Mouse (Mus musculus): Measurements from ENCODE around the gene Capn12. TPM values are rescaled to one million over a fixed set of nuclear protein-coding genes. Genes with fewer than 3 reads are reported as not detected.
A peak's percentile ranks its signal among the peaks of the same experiment; 100 is the strongest.

The Capn12 gene
- polyA plus RNA-seq (2015; fragmentation: Nextera tagmentation; extraction: Ambion mirVana) = 0.97 and 1.3 TPM in 2 replicates

GRCm38 (mm10) chr7:28881199-28881598 lies at the start of gene Capn12:
TSS of gene Capn12 (plus strand) at chr7:28881422.
- Histone ChIP-seq H3K4me1 (0 out of 2 replicates have a peak, but pooled peaks cover 3% of the 10 kb centered on the region), H3K9me3 (no peaks in the 10 kb centered on the region), H3K27ac (no peak within 1 kb of the TSS), H3K27me3 (no peaks in the 10 kb centered on the region; the same call in 1 of the 2 replicates), H3K4me2 (no peak within 1 kb of the TSS), H3K4me3 (no peak within 1 kb of the TSS), H3K36me3 (no peaks in the 10 kb centered on the region), H3K9ac (no peak within 1 kb of the TSS)
- WGBS = 35% methylated on average over 13 of the region's 13 CpGs
- no peak for ATAC-seq (ENCODE audit: insufficient number of reproducible peaks, low FRiP score, low TSS enrichment, low read depth)

- Histone ChIP-seq H3K36me3 (peaks cover 34% of the 10 kb centered on the region), H3K4me3 (no peak overlapping the region), H3K27me3 (no peaks in the 10 kb centered on the region), H3K4me1 (0 out of 2 replicates have a peak, but pooled peaks cover 2% of the 10 kb centered on the region), H3K9ac (no peak overlapping the region), H3K4me2 (no peak overlapping the region), H3K27ac (no peak overlapping the region), H3K9me3 (no peaks in the 10 kb centered on the region)
- 63% methylated on average over 6 of the region's 6 CpGs for WGBS
- no peak for ATAC-seq (ENCODE audit: insufficient number of reproducible peaks, low FRiP score, low TSS enrichment, low read depth)
These were observed 49.1 kb upstream of the Capn12 start for GRCm38 (mm10) chr7:28832137-28832536.

- WGBS = 75% methylated on average over 6 of the region's 6 CpGs
- H3K9ac ChIP-seq = no peak within 1 kb of the TSS
- no peaks in the 10 kb centered on the region for H3K4me1 ChIP-seq
- H3K9me3 ChIP-seq = no peaks in the 10 kb centered on the region
- peaks cover 31% of the 10 kb centered on the region for H3K36me3 ChIP-seq
- no peak within 1 kb of the TSS for H3K4me2 ChIP-seq
- H3K4me3 ChIP-seq = no peak within 1 kb of the TSS
- no peaks in the 10 kb centered on the region for H3K27me3 ChIP-seq
- no peak within 1 kb of the TSS for H3K27ac ChIP-seq
- no peak for ATAC-seq (ENCODE audit: insufficient number of reproducible peaks, low FRiP score, low TSS enrichment, low read depth)
These were observed 47.4 kb upstream of the Capn12 start, which contains the start of gene Lgals4 for GRCm38 (mm10) chr7:28833723-28834347. TSS of gene Lgals4 (plus strand) at chr7:28833854.

DNA sequence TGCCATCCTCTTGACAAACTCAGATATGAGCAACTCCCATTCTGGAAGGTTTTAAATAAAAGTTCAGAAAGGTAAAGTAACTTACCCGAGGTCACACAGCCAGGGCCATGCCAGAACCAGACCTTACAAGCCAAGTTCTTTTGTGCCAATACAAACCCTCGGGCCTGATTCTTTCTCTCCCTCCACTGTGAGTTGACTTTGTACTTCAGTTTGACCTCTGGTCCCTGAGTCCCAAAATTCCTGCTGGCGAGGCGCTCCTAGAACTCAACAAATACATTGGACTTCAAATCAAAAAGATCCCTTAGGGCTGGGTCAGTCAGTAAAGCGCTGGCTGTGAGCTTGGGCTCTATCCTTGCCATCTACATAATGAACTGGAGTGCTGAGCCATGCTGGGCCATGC lies 44.3 kb upstream of the Capn12 start:
- H3K4me2 ChIP-seq = no peak overlapping the region
- ATAC-seq (ENCODE audit: insufficient number of reproducible peaks, low FRiP score, low TSS enrichment, low read depth) = no peak
- 86% methylated on average over 5 of the region's 5 CpGs for WGBS
- no peaks in the 10 kb centered on the region for H3K4me1 ChIP-seq
- no peak overlapping the region for H3K9ac ChIP-seq
- no peaks in the 10 kb centered on the region for H3K9me3 ChIP-seq
- no peak overlapping the region for H3K27ac ChIP-seq
- H3K4me3 ChIP-seq = no peak overlapping the region
- H3K36me3 ChIP-seq = peaks cover 5% of the 10 kb centered on the region
- H3K27me3 ChIP-seq = no peaks in the 10 kb centered on the region

GRCm38 (mm10) chr7:28838331-28838730 lies 42.9 kb upstream of the Capn12 start:
- Histone ChIP-seq H3K4me2 (no peak overlapping the region), H3K9me3 (no peaks in the 10 kb centered on the region), H3K36me3 (no peaks in the 10 kb centered on the region), H3K27ac (0 out of 2 replicates have a peak overlapping the region, but pooled peaks have one; percentile 27), H3K4me1 (no peaks in the 10 kb centered on the region), H3K9ac (no peak overlapping the region), H3K27me3 (no peaks in the 10 kb centered on the region), H3K4me3 (no peak overlapping the region)
- 59% methylated on average over 9 of the region's 9 CpGs for WGBS
- peak; percentile 45; the same call in 1 of the 2 replicates for ATAC-seq (ENCODE audit: insufficient number of reproducible peaks, low FRiP score, low TSS enrichment, low read depth)

- H3K27me3 ChIP-seq = no peaks in the 10 kb centered on the region
- no peaks in the 10 kb centered on the region for H3K36me3 ChIP-seq
- H3K4me3 ChIP-seq = no peak overlapping the region
- H3K4me2 ChIP-seq = no peak overlapping the region
- H3K9ac ChIP-seq = no peak overlapping the region
- 64% methylated on average over 1 of the region's 1 CpGs for WGBS
- ATAC-seq (ENCODE audit: insufficient number of reproducible peaks, low FRiP score, low TSS enrichment, low read depth) = no peak
- peaks cover 15% of the 10 kb centered on the region for H3K4me1 ChIP-seq
- no peak overlapping the region for H3K27ac ChIP-seq
- H3K9me3 ChIP-seq = no peaks in the 10 kb centered on the region
These were observed 33.9 kb upstream of the Capn12 start for GRCm38 (mm10) chr7:28847273-28847672.

- Histone ChIP-seq H3K9me3 (no peaks in the 10 kb centered on the region), H3K9ac (no peak overlapping the region), H3K27ac (peak overlapping the region; percentile 83), H3K36me3 (no peaks in the 10 kb centered on the region), H3K4me1 (peaks cover 15% of the 10 kb centered on the region), H3K27me3 (no peaks in the 10 kb centered on the region), H3K4me3 (no peak overlapping the region), H3K4me2 (peak overlapping the region; percentile 14)
- 12% methylated on average over 1 of the region's 1 CpGs for WGBS
- ATAC-seq (ENCODE audit: insufficient number of reproducible peaks, low FRiP score, low TSS enrichment, low read depth) = peak; percentile 78
These were observed 31.5 kb upstream of the Capn12 start for GRCm38 (mm10) chr7:28849700-28850236.

DNA sequence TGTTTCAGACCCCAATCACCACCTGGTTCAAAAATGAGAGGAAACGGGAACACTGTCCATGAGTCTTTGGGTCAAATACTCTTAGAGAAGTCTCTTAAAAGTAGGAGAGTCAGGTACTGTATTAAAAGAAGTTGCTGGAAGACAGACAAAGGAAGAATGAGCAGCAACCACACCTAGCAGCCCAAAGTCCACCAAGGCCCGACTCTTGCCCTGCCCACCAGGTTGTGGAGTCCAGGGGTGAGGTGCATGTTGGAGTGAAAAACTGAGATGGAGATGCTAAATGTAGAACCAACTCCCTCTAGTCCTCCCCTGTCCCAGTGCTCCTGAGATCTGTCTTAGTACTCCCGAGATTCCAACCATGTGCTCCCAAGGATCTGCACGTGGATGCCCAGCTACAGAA lies 30.6 kb upstream of the Capn12 start:
- WGBS = 79% methylated on average over 4 of the region's 4 CpGs
- Histone ChIP-seq H3K9ac (no peak overlapping the region), H3K27ac (peak overlapping the region; percentile 83), H3K27me3 (no peaks in the 10 kb centered on the region), H3K36me3 (no peaks in the 10 kb centered on the region), H3K4me2 (no peak overlapping the region), H3K4me1 (peaks cover 15% of the 10 kb centered on the region), H3K4me3 (no peak overlapping the region), H3K9me3 (no peaks in the 10 kb centered on the region)
- no peak for ATAC-seq (ENCODE audit: insufficient number of reproducible peaks, low FRiP score, low TSS enrichment, low read depth)

DNA sequence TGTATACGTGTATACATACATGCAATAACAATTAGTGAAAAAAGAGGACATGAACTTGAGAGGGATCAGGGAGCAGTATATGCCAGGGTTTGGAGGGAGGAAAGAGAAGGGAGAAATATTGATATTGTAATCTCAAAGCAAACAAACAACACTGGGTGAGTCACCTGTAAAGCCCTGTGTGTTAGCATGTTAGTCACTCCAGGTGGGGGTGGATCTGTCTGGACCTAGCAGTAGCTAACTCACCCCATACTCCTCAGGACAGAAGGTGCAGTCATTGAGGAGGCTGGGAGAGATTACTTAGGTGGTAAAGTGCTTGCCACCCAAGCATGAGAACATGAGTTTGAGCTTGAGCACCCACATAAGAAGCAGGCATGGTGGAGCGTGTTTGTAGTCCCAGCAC lies 21.3 kb upstream of the Capn12 start:
- ATAC-seq (ENCODE audit: insufficient number of reproducible peaks, low FRiP score, low TSS enrichment, low read depth) = no peak
- Histone ChIP-seq H3K9me3 (no peaks in the 10 kb centered on the region), H3K36me3 (no peaks in the 10 kb centered on the region), H3K9ac (no peak overlapping the region), H3K4me3 (no peak overlapping the region), H3K4me2 (no peak overlapping the region), H3K27me3 (no peaks in the 10 kb centered on the region), H3K4me1 (peaks cover 18% of the 10 kb centered on the region), H3K27ac (no peak overlapping the region)
- 94% methylated on average over 2 of the region's 2 CpGs for WGBS

DNA sequence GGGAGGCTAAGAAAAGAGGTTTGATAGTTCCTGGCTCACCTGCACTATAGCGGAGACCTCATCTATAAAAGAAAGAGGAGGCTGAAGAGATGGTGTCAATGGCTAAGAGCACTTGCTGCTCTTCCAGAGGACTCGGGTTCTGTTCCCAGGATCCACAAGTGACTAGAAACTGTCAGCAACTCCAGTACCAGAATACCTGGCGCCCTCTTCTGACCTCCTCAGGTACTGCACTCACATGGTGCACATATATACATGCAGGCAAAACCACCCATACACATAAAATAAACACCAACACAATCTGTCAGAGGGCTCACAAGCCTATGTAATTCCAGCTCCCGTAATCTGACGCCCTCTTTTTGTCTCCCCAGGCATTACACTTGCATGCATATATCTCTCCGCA lies 20.3 kb upstream of the Capn12 start:
- Histone ChIP-seq H3K4me1 (peaks cover 23% of the 10 kb centered on the region), H3K4me2 (no peak overlapping the region), H3K9ac (no peak overlapping the region), H3K36me3 (no peaks in the 10 kb centered on the region), H3K27ac (no peak overlapping the region), H3K9me3 (no peaks in the 10 kb centered on the region), H3K4me3 (no peak overlapping the region), H3K27me3 (no peaks in the 10 kb centered on the region)
- ATAC-seq (ENCODE audit: insufficient number of reproducible peaks, low FRiP score, low TSS enrichment, low read depth) = no peak
- 90% methylated on average over 6 of the region's 6 CpGs for WGBS

GRCm38 (mm10) chr7:28862817-28863499 lies 18.3 kb upstream of the Capn12 start:
- peaks cover 36% of the 10 kb centered on the region for H3K4me1 ChIP-seq
- H3K27ac ChIP-seq = peak overlapping the region; percentile 77; the same call in 1 of the 2 replicates
- 74% methylated on average over 15 of the region's 15 CpGs for WGBS

GRCm38 (mm10) chr7:28863540-28863939 lies 17.7 kb upstream of the Capn12 start, which contains the start of gene Lgals7:
TSS of gene Lgals7 (plus strand) at chr7:28863853.
- Histone ChIP-seq H3K27me3 (no peaks in the 10 kb centered on the region), H3K4me2 (peak within 1 kb of the TSS; percentile 33), H3K9ac (no peak within 1 kb of the TSS), H3K9me3 (no peaks in the 10 kb centered on the region), H3K4me1 (peaks cover 36% of the 10 kb centered on the region), H3K36me3 (no peaks in the 10 kb centered on the region), H3K4me3 (peak within 1 kb of the TSS; percentile 25), H3K27ac (peak within 1 kb of the TSS; percentile 77)
- 64% methylated on average over 6 of the region's 6 CpGs for WGBS
- ATAC-seq (ENCODE audit: insufficient number of reproducible peaks, low FRiP score, low TSS enrichment, low read depth) = no peak

More at GRCm38 (mm10) chr7:28862817-28863499, 18.3 kb upstream of the Capn12 start:
- ATAC-seq (ENCODE audit: insufficient number of reproducible peaks, low FRiP score, low TSS enrichment, low read depth) = no peak
- Histone ChIP-seq H3K36me3 (no peaks in the 10 kb centered on the region), H3K9me3 (no peaks in the 10 kb centered on the region), H3K4me3 (no peak overlapping the region), H3K4me2 (no peak overlapping the region), H3K9ac (no peak overlapping the region), H3K27me3 (no peaks in the 10 kb centered on the region)
